Mouse (Mus musculus) left cerebral cortex, postnatal 25 days (tissue): ENCODE data around the gene Prrg2. TPM values are rescaled to one million over a fixed set of nuclear protein-coding genes. Genes with fewer than 3 reads are reported as not detected.
"Not testable (repeated sequence)": the region's sequence is repeated elsewhere in the genome, so short reads cannot be mapped to it uniquely, and the experiment has no call there.

Experiments used
- DNase-seq, 2 experiments: peaks; one replicate each; pipeline ENCODE4 v3.0.0; 2022; ENCODE audit warnings: low spot score in 2 of 2, mixed read lengths in 1 of 2
- intact Hi-C: fragments of 180-260 bp; cut with DNase I; formaldehyde crosslinking; loops from one replicate; pipeline ENCODE4 v1.15.1; 2025
- total RNA-seq, 2 experiments: library from RNA; stranded (reverse); gene quantifications; 2 replicates each; pipeline ENCODE4 v1.2.3; 2021

Gene Prrg2
- total RNA-seq = 1 to 10 TPM; 7.3 to 7.6 TPM

DNA sequence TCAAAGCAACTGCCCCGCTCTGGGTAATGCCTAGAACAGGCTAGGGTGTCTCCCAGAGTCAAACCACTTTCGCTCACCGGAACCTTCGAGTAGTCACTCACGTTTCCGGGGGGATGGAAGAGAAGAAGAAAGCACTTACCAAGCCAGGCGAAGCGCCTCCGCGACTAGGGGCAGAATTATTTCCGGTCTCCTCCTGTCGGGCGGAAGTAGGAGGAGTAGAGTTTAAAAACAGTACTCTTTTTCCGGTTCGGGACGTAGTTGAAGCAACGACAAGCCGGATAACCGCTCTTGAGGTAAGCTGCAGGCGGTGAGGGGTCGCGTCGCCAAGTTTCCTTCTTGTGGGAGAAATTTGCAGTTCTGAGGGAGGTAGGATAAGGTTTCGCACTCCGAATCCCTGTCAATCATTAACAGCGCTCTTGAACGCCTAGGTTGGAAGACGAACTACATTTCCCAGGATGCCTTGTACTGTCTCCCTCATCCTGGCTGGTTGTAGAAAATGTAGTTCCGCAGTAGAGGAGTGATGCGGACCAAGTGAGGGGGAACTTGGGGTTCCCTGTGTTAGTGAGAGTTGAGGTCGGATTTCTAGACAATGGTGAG lies at the start of gene Prrg2, which contains the start of gene Nosip:
TSS of gene Prrg2 (minus strand) at position 439 of the 597 bp plus-strand sequence.
TSS of gene Nosip (plus strand) at position 191 of the 597 bp plus-strand sequence.
- intact Hi-C loops = no loop called here
- DNase-seq = peak; percentile 94 to 98

GRCm38 (mm10) chr7:45111940-45112339 lies 49.5 kb upstream of the Prrg2 start:
- intact Hi-C loops = no loop called here
- DNase-seq = no peak

DNA sequence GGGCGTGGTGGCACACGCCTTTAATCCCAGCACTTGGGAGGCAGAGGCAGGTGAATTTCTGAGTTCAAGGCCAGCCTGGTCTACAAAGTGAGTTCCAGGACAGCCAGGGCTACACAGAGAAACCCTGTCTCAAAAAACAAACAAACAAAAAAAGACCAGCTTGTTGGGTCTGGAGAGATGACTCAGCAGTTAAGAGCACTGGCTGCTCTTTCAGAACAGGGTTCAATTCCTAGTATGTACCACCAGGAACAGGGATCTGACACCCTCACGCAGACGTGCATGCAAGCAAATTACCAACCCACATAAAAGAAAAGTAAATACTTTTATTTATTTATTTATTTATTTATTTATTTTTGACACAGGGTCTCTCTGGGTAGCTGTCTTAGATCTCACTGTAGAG lies 47.6 kb upstream of the Prrg2 start:
- intact Hi-C loops, DNase-seq: not testable (repeated sequence)

GRCm38 (mm10) chr7:45107052-45107645 lies 44.7 kb upstream of the Prrg2 start:
- no peak for DNase-seq
- intact Hi-C loops = no loop called here

DNA sequence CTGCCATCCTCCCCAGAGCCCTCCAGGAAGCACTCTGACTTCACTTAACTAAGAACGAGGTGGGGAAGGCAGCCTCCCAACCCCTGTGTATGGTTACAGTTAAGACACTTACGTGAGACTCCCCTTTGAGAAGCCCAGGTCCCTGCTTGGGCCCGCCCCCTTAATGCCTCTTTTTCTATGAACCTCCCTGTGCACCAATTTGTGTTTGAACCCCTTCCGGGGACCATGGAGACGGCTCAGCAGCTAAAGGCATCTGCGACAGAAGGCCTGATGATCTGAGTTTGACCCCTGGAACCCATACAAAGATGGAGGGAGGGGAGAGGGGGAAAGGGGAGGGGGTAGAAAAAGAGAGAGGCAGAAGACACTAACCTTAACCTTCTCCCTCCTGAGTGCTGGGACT lies 44.0 kb upstream of the Prrg2 start:
- intact Hi-C loops = no loop called here
- DNase-seq = no peak

DNA sequence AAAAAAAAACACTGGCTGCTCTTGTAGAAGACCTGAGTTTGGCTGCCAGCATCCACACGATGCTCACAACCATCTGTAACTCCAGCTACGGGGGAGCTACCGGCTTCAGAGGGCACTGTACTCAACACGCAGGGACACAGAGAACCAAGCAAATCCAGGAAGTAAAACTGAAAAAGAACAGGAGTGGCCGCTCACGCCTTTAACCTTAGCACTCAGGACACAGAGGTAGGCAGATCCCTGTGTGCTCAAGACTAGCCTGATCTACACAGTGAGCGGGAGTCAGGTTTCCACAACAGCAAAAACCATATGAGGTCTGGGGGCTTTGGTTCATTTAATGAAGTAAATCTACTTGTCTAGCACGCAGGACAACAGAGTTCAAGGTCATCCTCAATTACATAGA lies 43.0 kb upstream of the Prrg2 start:
- no peak for DNase-seq
- intact Hi-C loops = no loop called here

DNA sequence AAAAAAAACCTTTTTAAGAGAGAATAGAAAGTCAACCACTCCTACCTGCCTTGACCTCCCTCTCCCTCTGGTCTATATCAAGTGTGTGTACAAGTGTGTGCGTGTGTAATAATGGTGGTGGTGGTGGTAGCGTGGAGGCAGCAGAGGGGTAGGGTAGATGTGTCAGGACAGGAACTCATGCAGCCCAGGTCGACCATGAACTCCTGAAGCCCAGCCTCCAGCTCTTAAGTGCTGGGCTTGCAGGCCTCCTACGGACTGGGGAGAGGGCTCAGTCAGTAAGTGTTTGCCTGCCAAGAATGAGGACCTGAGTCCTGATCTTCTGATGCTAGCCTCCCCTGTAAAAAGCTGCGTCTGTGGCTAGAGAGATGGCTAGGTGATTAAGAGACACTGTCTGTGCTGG lies 42.5 kb upstream of the Prrg2 start:
- intact Hi-C loops = no loop called here
- no peak for DNase-seq

DNA sequence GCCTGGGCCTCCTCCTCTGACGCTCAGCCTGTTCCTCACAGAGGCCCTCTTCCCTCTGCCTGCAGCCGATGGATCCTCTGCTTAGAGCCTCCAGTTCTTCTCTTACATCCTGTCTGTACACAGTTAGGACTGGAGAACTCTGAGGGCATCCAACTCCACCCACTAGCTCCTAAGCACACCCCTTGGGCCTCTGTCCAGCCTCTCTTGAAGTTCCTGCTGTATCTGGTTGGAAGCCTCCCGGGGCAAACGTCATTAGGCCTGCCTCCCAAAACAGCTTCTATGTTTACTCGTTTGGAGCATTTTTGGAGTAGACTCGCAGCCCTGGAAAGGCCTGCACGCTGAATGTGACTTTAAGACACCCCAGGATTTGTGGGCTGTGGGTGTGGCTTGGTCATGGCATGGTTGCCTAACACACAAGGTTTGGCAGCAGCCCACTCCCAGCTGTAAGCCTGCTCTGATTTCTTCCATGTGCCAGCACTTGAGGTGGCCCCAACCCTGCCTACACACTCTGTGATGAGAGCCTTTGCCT lies 41.2 kb upstream of the Prrg2 start, which contains the start of gene Fcgrt:
TSS of gene Fcgrt (minus strand) at position 200 of the 529 bp plus-strand sequence.
- DNase-seq = peak; percentile 41 to 59
- intact Hi-C loops = no loop called here

- intact Hi-C loops = no loop called here
- DNase-seq = no peak
These were observed 40.6 kb upstream of the Prrg2 start for GRCm38 (mm10) chr7:45102940-45103585.

DNA sequence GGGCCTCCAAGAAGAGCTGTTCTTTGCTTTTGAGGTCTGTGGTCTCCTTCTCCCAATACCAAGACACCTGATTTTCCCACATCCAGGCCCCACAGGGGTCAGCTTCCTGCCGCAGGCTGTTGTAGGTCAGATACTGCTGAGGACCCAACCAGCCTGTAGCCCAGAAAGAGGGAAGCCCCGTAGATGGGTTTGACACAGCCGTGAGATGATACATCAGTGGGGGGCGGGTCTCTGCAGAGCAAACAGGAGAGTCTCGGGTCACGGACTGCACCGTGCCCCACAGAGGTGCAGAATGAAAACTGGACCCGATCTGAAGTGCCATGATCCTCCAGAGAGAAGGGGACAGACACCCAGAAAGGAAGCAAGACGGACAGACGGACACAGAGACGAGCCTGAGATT lies 40.0 kb upstream of the Prrg2 start:
- intact Hi-C loops = no loop called here
- DNase-seq = no peak

DNA sequence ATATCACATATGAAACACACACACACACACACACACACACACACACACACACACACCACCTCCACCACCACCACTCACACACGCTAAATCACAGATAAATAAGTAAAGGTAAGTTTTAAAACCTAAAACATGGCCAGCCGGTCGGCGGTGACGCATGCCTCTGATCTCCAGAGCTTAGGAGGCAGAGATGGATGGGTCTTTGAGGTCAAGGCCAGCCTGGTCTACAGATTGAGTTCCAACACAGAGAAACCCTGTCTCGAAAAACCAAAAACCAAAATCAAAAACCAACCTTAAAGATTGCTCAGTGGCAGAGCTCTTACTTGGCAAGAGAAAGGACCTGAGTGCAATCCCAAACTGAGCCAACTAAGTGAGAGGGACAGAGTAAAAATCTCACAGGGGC lies 37.6 kb upstream of the Prrg2 start:
- intact Hi-C loops = no loop called here
- no peak for DNase-seq

DNA sequence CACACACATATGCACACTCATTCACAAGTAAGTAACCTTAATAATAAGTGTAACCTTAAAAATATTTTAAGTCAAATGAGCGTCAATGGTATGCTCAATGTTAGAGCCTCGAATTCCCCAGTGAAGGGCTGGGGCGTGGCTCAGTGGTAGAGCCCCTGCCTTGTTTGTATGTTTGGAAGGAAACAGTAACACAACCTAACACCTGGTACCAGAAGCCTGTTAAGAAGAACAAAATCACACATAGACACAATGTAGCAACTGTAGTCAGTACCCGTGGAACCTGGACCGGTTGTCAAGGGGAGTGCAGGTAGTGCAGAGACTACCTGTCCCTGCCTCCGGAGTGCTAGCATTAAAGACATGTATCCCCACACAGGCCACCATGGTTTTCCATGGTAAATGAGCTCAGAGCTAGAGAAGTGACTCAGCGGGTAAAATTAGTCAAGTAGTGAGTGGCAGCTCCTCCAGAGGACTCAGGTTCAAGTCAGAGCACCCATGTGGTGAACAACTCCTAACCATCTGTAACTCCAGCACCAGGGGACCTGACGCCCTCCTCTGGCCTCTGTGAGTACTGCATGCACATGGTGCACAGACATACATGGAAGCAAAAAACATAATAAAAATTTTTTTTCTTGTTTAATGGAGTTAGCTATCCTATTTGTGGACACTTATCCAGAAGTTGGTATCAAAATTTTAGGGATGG lies 36.2 kb upstream of the Prrg2 start:
- intact Hi-C loops = no loop called here
- no peak for DNase-seq

DNA sequence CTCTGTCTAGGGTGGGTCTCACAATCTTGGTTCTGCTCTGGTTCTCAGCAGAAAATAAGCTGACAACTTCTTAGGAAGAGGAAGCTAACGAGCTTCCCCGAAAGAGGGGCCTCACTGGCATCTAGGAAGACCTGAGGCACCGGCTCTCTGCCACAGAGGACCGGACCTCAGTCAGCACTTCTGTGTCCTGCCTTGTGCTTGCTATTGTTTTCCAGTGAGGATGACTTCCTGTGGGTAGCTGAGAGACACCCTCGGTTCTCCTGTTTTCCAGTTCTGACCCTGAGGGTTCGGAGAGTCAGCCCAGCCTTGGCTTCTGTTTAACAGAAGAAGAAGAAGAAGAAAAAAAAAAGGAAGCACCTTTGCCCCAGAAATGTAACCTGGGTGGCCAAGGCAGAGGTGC lies 35.0 kb upstream of the Prrg2 start:
- intact Hi-C loops = no loop called here
- no peak for DNase-seq

DNA sequence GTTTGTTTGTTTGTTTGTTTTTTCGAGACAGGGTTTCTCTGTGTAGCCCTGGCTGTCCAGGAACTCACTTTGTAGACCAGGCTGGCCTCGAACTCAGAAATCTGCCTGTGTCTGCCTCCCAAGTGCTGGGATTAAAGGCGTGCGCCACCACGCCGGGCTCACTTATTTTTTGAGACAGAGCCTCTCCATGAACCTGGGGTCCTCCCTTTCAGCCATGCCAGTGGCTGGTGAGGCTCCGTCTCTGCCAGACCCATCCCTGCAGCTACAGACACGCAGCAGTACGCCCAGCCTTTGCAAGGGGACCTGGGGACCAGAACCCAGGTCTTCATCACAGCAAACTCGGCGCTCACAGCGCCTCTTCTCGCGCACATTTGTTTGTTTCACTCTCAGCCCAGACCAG lies 33.5 kb upstream of the Prrg2 start:
- DNase-seq, intact Hi-C loops: not testable (repeated sequence)

GRCm38 (mm10) chr7:45095367-45095766 lies 32.9 kb upstream of the Prrg2 start:
- intact Hi-C loops = no loop called here

GRCm38 (mm10) chr7:45094121-45094520 lies 31.6 kb upstream of the Prrg2 start:
- no peak for DNase-seq
- intact Hi-C loops = no loop called here

More at GRCm38 (mm10) chr7:45095367-45095766, 32.9 kb upstream of the Prrg2 start:
- no peak for DNase-seq

DNA sequence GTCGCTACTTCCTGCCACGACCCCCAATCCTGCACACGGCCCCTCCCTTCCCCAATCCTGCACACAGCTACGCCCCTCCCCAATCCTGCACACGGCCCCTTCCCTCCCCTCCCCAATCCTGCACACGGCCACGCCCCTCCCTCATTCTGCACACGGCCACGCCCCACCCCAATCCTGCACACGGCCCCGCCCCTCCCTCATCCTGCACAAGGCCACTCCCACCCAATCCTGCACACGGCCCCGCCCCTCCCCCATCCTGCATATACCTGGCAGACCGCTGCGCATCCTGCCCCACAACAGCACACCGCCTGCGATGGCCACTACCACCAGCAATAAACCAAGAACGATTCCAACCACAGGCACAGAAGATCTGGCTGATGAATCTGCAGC lies 31.0 kb upstream of the Prrg2 start:
- intact Hi-C loops = no loop called here

GRCm38 (mm10) chr7:45092828-45093515 lies 30.5 kb upstream of the Prrg2 start:
- no peak for DNase-seq
- intact Hi-C loops = no loop called here

More for the DNA sequence above, 31.0 kb upstream of the Prrg2 start:
- no peak for DNase-seq

GRCm38 (mm10) chr7:45092048-45092447 lies 29.6 kb upstream of the Prrg2 start, which contains the start of gene Rcn3:
Gene Rcn3, minus strand, starts transcription at chr7:45092221.
- peak in 1 of 2 experiments; percentile 33 for DNase-seq
- intact Hi-C loops = no loop called here
